7 mouse cellular contexts compared by ENCODE assay signal in genomic region chr5:53948606-53949266, GRCm38 (mm10). TPM values are rescaled to one million over a fixed set of nuclear protein-coding genes. Genes with fewer than 3 reads are reported as not detected.
DNase-seq lines count a peak whose midpoint lies in the region; ATAC-seq lines count a peak whose summit lies in the region.

No protein-coding gene starts in this region.

- peak overlapping the region; percentile 48 for H3K27ac ChIP-seq in kidney, embryonic 16.5 days (ENCODE audit: low read length)
- H3K27ac ChIP-seq in forebrain, embryonic 15.5 days (replicated peaks) = no peak overlapping the region

- H3K9me3 ChIP-seq in kidney, embryonic 16.5 days (ENCODE audit: low read length) = no peaks in the 10 kb centered on the region
- H3K9me3 ChIP-seq in megakaryocyte, embryonic 14.5 days = no peaks in the 10 kb centered on the region
- no peaks in the 10 kb centered on the region for H3K9me3 ChIP-seq in forebrain, embryonic 15.5 days

- H3K27me3 ChIP-seq in kidney, embryonic 16.5 days (ENCODE audit: insufficient read depth, low read length) = no peaks in the 10 kb centered on the region
- no peaks in the 10 kb centered on the region for H3K27me3 ChIP-seq in megakaryocyte, embryonic 14.5 days (replicated peaks)
- H3K27me3 ChIP-seq in forebrain, embryonic 15.5 days = no peaks in the 10 kb centered on the region

- peak; percentile 29; the same call in 1 of the 2 replicates for ATAC-seq in kidney, embryonic 16.5 days (ENCODE audit: low FRiP score, low TSS enrichment)
- no peak for ATAC-seq in forebrain, embryonic 15.5 days (replicated peaks)

- H3K4me2 ChIP-seq in kidney, embryonic 16.5 days (replicated peaks; ENCODE audit: low read depth, low read length) = no peak overlapping the region
- H3K4me2 ChIP-seq in forebrain, embryonic 15.5 days (replicated peaks) = no peak overlapping the region

- no peak overlapping the region for H3K9ac ChIP-seq in kidney, embryonic 16.5 days (replicated peaks; ENCODE audit: low read length)
- H3K9ac ChIP-seq in forebrain, embryonic 15.5 days (replicated peaks) = no peak overlapping the region

- H3K4me3 ChIP-seq in kidney, embryonic 16.5 days (ENCODE audit: low read length) = no peak overlapping the region
- H3K4me3 ChIP-seq in megakaryocyte, embryonic 14.5 days (replicated peaks) = peak overlapping the region; percentile 29
- no peak overlapping the region for H3K4me3 ChIP-seq in forebrain, embryonic 15.5 days

- peak; percentile 62 to 81 for DNase-seq in adrenal gland, adult (ENCODE audit: inconsistent age in 2 of 2, low spot score in 1 of 2)
- peak; percentile 87 to 88 for DNase-seq in heart, adult 9 months (ENCODE audit: low spot score in 2 of 2)
- DNase-seq in layer of hippocampus, postnatal 36 days = no peak
- no peak for DNase-seq in cerebellum, adult 11 months

- no peaks in the 10 kb centered on the region for H3K36me3 ChIP-seq in kidney, embryonic 16.5 days (ENCODE audit: insufficient read depth, low read length)
- H3K36me3 ChIP-seq in megakaryocyte, embryonic 14.5 days (replicated peaks; ENCODE audit: low read length) = no peaks in the 10 kb centered on the region
- H3K36me3 ChIP-seq in forebrain, embryonic 15.5 days = no peaks in the 10 kb centered on the region

- WGBS in kidney, embryonic 16.5 days = 77% methylated on average over 8 of the region's 8 CpGs
- 87% methylated on average over 8 of the region's 8 CpGs for WGBS in forebrain, embryonic 15.5 days

- H3K4me1 ChIP-seq in kidney, embryonic 16.5 days (ENCODE audit: insufficient read depth, low read length) = peaks cover 27% of the 10 kb centered on the region
- peaks cover 78% of the 10 kb centered on the region for H3K4me1 ChIP-seq in megakaryocyte, embryonic 14.5 days
- peaks cover 9% of the 10 kb centered on the region for H3K4me1 ChIP-seq in forebrain, embryonic 15.5 days

RNA-seq across cellular contexts. Expression of gene Stim2, which starts 49.6 kb away (rescaled TPM):
- polyA plus RNA-seq in kidney, embryonic 16.5 days (2015; fragmentation: Nextera tagmentation; extraction: Ambion mirVana) = 18.0 and 19.6 TPM in 2 replicates
- 3.0 and 6.9 TPM in 2 replicates for polyA plus RNA-seq in megakaryocyte, embryonic 14.5 days (2012; ENCODE audit: insufficient read depth, low replicate concordance)
- 100 to 1,000 TPM; 164 to 175 TPM for total RNA-seq in layer of hippocampus, postnatal 36 days (2021)
- polyA plus RNA-seq in forebrain, embryonic 15.5 days (2015; fragmentation: Nextera tagmentation; extraction: Ambion mirVana) = 27.2 and 28.6 TPM in 2 replicates

Comparison
In these comparisons a context has a peak if more than half of its experiments do, and no peak if none do; other contexts are left out.
1. DNase-seq: peak in adrenal gland, adult (2 of 2) and heart, adult 9 months (2 of 2); none in layer of hippocampus, postnatal 36 days (0 of 2) and cerebellum, adult 11 months (single experiment).